Mouse (Mus musculus): ENCODE measurements around the gene Hmx1.

GRCm38 (mm10) chr5:35379815-35380214 is 9.1 kb upstream of the Hmx1 start:
- no peak for TF ChIP-seq POLR2A (IDR thresholded peaks at IDR 0.05; ENCODE audit: extremely low read depth, insufficient read depth, low read length)
- peak; percentile 83 for TF ChIP-seq CTCF (IDR thresholded peaks at IDR 0.05; ENCODE audit: extremely low read depth, insufficient read depth, low read length)
